Mouse (Mus musculus) bone marrow macrophage, adult 2 months (primary cell): ENCODE data around the gene Gm44579.

Experiments
- CTCF ChIP-seq: IDR thresholded peaks from 2 replicates; pipeline ENCODE4 v1.5.1; 2012; ENCODE audit warnings: low read depth, mild to moderate bottlenecking, low read length, moderate library complexity
- POLR2A ChIP-seq: IDR thresholded peaks from 2 replicates; pipeline ENCODE4 v1.6.1; 2012; ENCODE audit warnings: mild to moderate bottlenecking, low read depth, low read length, borderline replicate concordance

GRCm38 (mm10) chr15:98154631-98155030 lies 66.1 kb downstream of the Gm44579 start:
- TF ChIP-seq CTCF (no peak), POLR2A (no peak)
